Mouse (Mus musculus): Measurements from ENCODE around the gene D6Ertd527e.

- no peak for TF ChIP-seq POLR2A (IDR thresholded peaks at IDR 0.05; ENCODE audit: borderline replicate concordance, insufficient read depth, low read length)
- TF ChIP-seq CTCF (IDR thresholded peaks at IDR 0.05; ENCODE audit: borderline replicate concordance, insufficient read depth, low read depth, low read length), result no peak
These were observed 25.1 kb upstream of the D6Ertd527e start for GRCm38 (mm10) chr6:87079457-87079856.

All from cerebellum, adult 2 months (tissue).